Mouse (Mus musculus) CH12.LX (cell line): ENCODE measurements around the gene Marc2. TPM values are rescaled to one million over a fixed set of nuclear protein-coding genes. Genes with fewer than 3 reads are reported as not detected.
A peak's percentile ranks its signal among the peaks of the same experiment; 100 is the strongest.

ENCODE experiments used
- DNase-seq: peaks from one replicate; pipeline ENCODE4 v3.0.0-alpha.2; 2013; ENCODE audit errors: extremely low read depth
- H3K27ac ChIP-seq: 2 replicates; pipeline ENCODE4 v1.5.1; 2012; ENCODE audit warnings: low read depth, mild to moderate bottlenecking, control low read depth, moderate library complexity; ENCODE audit not compliant: insufficient read depth
- H3K27me3 ChIP-seq: replicated peaks from 2 replicates; pipeline ENCODE3; 2012; ENCODE audit warnings: inconsistent platforms
- H3K36me3 ChIP-seq, 2 experiments: replicated peaks in 1 of 2; 2 replicates each; pipeline versions ENCODE3 to v1.6.1; 2012; ENCODE audit warnings: inconsistent platforms in 1 of 2, low read length in 1 of 2, mild to moderate bottlenecking in 1 of 2, mixed read lengths in 1 of 2, moderate library complexity in 1 of 2; ENCODE audit not compliant: control insufficient read depth in 1 of 2, insufficient read depth in 1 of 2
- H3K4me1 ChIP-seq, 2 experiments: 2 replicates each; pipeline ENCODE4 v1.6.1; 2012; ENCODE audit warnings: inconsistent platforms in 1 of 2, moderate library complexity in 1 of 2; ENCODE audit not compliant: insufficient read depth in 2 of 2, control insufficient read depth in 1 of 2
- H3K4me2 ChIP-seq: 2 replicates; pipeline ENCODE4 v1.6.1; 2012; ENCODE audit warnings: low read depth, mild to moderate bottlenecking, control low read depth; ENCODE audit not compliant: poor library complexity, insufficient read depth, severe bottlenecking
- H3K4me3 ChIP-seq, 3 experiments: fragments of 150-350 bp in 1 of 3; sonication (generic) in 1 of 3; replicated peaks in 1 of 3; 2 replicates each; pipeline versions ENCODE3 to v1.5.1; 2011 to 2012; ENCODE audit warnings: low read depth in 2 of 3, low read length in 2 of 3, mild to moderate bottlenecking in 2 of 3, moderate library complexity in 2 of 3, control low read depth in 1 of 3, improper control_type of control experiment in 1 of 3, inconsistent platforms in 1 of 3, mixed read lengths in 1 of 3; ENCODE audit not compliant: poor library complexity in 1 of 3
- H3K79me2 ChIP-seq: replicated peaks from 2 replicates; pipeline ENCODE4 v1.6.1; 2012; ENCODE audit warnings: mild to moderate bottlenecking, moderate library complexity; ENCODE audit not compliant: control insufficient read depth, poor library complexity, insufficient read depth, severe bottlenecking; ENCODE audit errors: extremely low read depth
- H3K9ac ChIP-seq: 2 replicates; pipeline ENCODE4 v1.6.1; 2012; ENCODE audit warnings: low read depth, mild to moderate bottlenecking, control low read depth, moderate library complexity; ENCODE audit not compliant: insufficient read depth
- H3K9me3 ChIP-seq: replicated peaks from 2 replicates; pipeline ENCODE3; 2012; ENCODE audit warnings: low read length, inconsistent platforms, mixed read lengths
- BHLHE40 ChIP-seq: IDR thresholded peaks from 2 replicates; pipeline ENCODE4 v1.6.1; 2011; ENCODE audit warnings: mild to moderate bottlenecking, low read depth, low read length, improper control_type of control experiment
- CHD1 ChIP-seq: IDR thresholded peaks from 2 replicates; pipeline ENCODE4 v1.6.1; 2012; ENCODE audit warnings: low read depth, low read length, improper control_type of control experiment, inconsistent platforms
- CTCF ChIP-seq, 2 experiments: IDR thresholded peaks in 1 of 2; conservative IDR thresholded peaks in 1 of 2; 2 replicates each; pipeline ENCODE4 v1.5.1; 2011 to 2012; ENCODE audit warnings: low read depth in 2 of 2, low read length in 2 of 2, improper control_type of control experiment in 1 of 2, inconsistent platforms in 1 of 2, mild to moderate bottlenecking in 1 of 2, moderate library complexity in 1 of 2
- E2F4 ChIP-seq: IDR thresholded peaks from 2 replicates; pipeline ENCODE4 v1.6.1; 2011; ENCODE audit warnings: low read depth, low read length, improper control_type of control experiment; ENCODE audit not compliant: insufficient replicate concordance
- ELF1 ChIP-seq: IDR thresholded peaks from 2 replicates; pipeline ENCODE4 v1.6.1; 2014; ENCODE audit warnings: low read depth, mild to moderate bottlenecking, inconsistent platforms, low read length, improper control_type of control experiment
- MAFK ChIP-seq: IDR thresholded peaks from 2 replicates; pipeline ENCODE4 v1.6.1; 2011; ENCODE audit warnings: low read length, improper control_type of control experiment; ENCODE audit not compliant: insufficient replicate concordance
- MAX ChIP-seq: IDR thresholded peaks from 2 replicates; pipeline ENCODE4 v1.6.1; 2011; ENCODE audit warnings: low read length, improper control_type of control experiment
- NELFE ChIP-seq: IDR thresholded peaks from 2 replicates; pipeline ENCODE4 v1.6.1; 2011; ENCODE audit warnings: low read depth, low read length, improper control_type of control experiment
- PAX5 ChIP-seq: IDR thresholded peaks from 2 replicates; pipeline ENCODE4 v1.6.1; 2012; ENCODE audit warnings: low read length, inconsistent platforms, mixed read lengths
- RAD21 ChIP-seq: IDR thresholded peaks from 2 replicates; pipeline ENCODE4 v1.6.1; 2011; ENCODE audit warnings: low read depth, mild to moderate bottlenecking, low read length, improper control_type of control experiment, moderate library complexity
- RCOR1 ChIP-seq: conservative IDR thresholded peaks from 2 replicates; pipeline ENCODE4 v1.6.1; 2012; ENCODE audit warnings: low read depth, mild to moderate bottlenecking, inconsistent platforms, low read length, improper control_type of control experiment
- SMC3 ChIP-seq: IDR thresholded peaks from 2 replicates; pipeline ENCODE4 v1.6.1; 2011; ENCODE audit warnings: low read depth, low read length, improper control_type of control experiment
- TCF12 ChIP-seq: IDR thresholded peaks from 2 replicates; pipeline ENCODE4 v1.6.1; 2014; ENCODE audit warnings: low read depth, mild to moderate bottlenecking, inconsistent platforms, low read length, improper control_type of control experiment
- ZKSCAN1 ChIP-seq: IDR thresholded peaks from 2 replicates; pipeline ENCODE4 v1.6.1; 2012; ENCODE audit warnings: low read depth, inconsistent platforms, low read length, improper control_type of control experiment, borderline replicate concordance
- dilution Hi-C: fragments of 300-500 bp; cut with MboI; formaldehyde crosslinking; loops from 2 replicates; pipeline ENCODE4 v1.14.3; 2020; ENCODE audit warnings: low sequenced_read_pairs; ENCODE audit not compliant: extremely low pct_unique_long_range_greater_than_20kb, extremely low pct_ligation_motif_present
- in situ Hi-C: fragments of 300-500 bp; cut with MboI; formaldehyde crosslinking; loops from 3 replicates; pipeline ENCODE4 v1.14.3; 2019; ENCODE audit warnings: low sequenced_read_pairs, low pct_ligation_motif_present, low pct_unique_long_range_greater_than_20kb, mixed read lengths
- polyA plus RNA-seq: library from polyadenylated mRNA; unstranded; fragments of >175 nt; gene quantifications from 2 replicates; pipeline ENCODE4 v1.2.1, GENCODE M21; 2012; ENCODE audit warnings: low read depth; ENCODE audit not compliant: insufficient read length
- total RNA-seq, 2 experiments: library from RNA; depleted of rRNA; stranded (reverse); fragments of 300-350 nt in 1 of 2; fragments of >200 nt in 1 of 2; gene quantifications; 2 replicates each; pipeline ENCODE4 v1.2.3; 2012 to 2014

The Marc2 gene
- total and polyA plus RNA-seq, 3 experiments, result 55.0 to 129 (median 63.5) TPM

DNA sequence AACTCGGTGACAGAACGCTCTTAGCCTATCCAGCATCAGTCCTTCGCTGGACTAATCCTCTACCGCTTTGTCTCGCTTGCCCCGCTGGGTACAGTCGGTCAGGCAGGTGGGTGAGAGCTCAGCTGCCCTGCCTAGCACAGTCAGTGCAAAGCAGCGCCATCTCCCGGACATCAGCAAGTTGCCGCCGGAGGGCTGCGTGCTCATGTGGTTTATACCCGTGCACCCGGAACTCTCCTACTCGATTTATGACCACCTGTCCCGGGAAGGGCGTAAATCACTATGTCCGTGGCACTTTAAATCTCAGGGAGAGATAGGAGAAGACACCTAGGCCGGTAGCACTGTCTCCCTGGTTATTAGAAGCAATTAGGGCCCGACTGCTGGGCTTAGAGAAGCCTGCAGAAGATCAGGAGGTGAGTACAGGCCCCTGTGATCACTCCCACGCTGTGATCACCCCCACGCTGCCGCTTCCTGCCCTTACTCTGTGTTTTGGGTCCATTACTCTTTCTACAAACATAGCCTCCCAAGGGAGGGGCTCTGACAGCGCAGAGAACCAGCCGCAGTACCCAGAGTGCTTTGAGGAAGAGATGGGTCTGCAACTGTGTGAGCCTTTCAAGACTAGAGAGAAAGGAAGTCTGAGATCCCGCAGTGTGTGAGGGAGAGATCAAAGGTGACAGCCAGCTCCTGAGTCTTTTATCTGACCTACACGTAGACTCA lies 52.9 kb downstream of the Marc2 start:
- Histone ChIP-seq H3K4me2 (no peak overlapping the region), H3K9me3 (peaks cover 5% of the 10 kb centered on the region), H3K27me3 (no peaks in the 10 kb centered on the region), H3K79me2 (no peaks in the 10 kb centered on the region), H3K4me3 (no peak overlapping the region), H3K36me3 (no peaks in the 10 kb centered on the region), H3K27ac (no peak overlapping the region), H3K4me1 (no peaks in the 10 kb centered on the region), H3K9ac (no peak overlapping the region)
- in situ Hi-C loops, result no loop called here
- dilution Hi-C loops, result no loop called here
- no peak for DNase-seq
- TF ChIP-seq TCF12, result no peak
- no peak for TF ChIP-seq NELFE
- no peak for TF ChIP-seq SMC3
- TF ChIP-seq E2F4, result no peak
- peak in 1 of 2 experiments; percentile 29; a peak in 1 of 4 replicates for TF ChIP-seq CTCF (conservative IDR thresholded peaks at IDR 0.05 in 1 of 2, IDR thresholded peaks at IDR 0.05 in 1 of 2; ENCODE audit: low read depth in 2 of 2, low read length in 2 of 2)
- TF ChIP-seq MAFK, result no peak
- TF ChIP-seq CHD1, result no peak
- TF ChIP-seq MAX, result no peak

DNA sequence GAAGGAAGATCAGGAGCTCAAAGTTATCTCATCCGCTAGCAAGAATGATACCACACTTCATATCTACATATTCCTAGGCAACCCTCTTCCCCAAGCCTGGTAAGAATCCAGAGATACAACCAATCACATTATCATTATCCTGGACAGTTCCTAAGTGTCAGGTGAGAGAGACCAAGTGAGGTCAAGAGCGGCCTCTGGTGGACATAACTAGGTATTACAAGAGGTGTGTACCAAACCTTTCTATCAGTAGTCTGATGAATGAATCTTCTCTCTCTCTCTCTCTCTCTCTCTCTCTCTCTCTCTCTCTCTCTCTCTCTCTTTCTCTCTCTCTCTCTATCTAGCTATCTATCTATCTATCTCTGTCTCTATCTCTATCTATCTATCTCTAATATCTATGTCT lies 55.1 kb downstream of the Marc2 start:
- TF ChIP-seq SMC3 (peak; percentile 42), ELF1 (no peak), MAFK (no peak), BHLHE40 (0 out of 2 replicates have a peak, but pooled peaks have one; percentile 6), CTCF (conservative IDR thresholded peaks at IDR 0.05 in 1 of 2, IDR thresholded peaks at IDR 0.05 in 1 of 2; ENCODE audit: low read depth in 2 of 2, low read length in 2 of 2) (peak; percentile 74 to 87), PAX5 (no peak), ZKSCAN1 (no peak), RAD21 (peak; percentile 60), RCOR1 (no peak)
- Histone ChIP-seq H3K36me3 (no peaks in the 10 kb centered on the region), H3K4me2 (no peak overlapping the region), H3K9ac (no peak overlapping the region), H3K79me2 (no peaks in the 10 kb centered on the region), H3K27ac (no peak overlapping the region), H3K9me3 (no peaks in the 10 kb centered on the region), H3K27me3 (no peaks in the 10 kb centered on the region), H3K4me1 (no peaks in the 10 kb centered on the region), H3K4me3 (no peak overlapping the region)
- dilution Hi-C loops (no loop called here), in situ Hi-C loops (no loop called here)
- DNase-seq, result peak; percentile 67
